Mouse (Mus musculus) neutrophil, adult 5-6 weeks (primary cell): ENCODE results near the gene Oasl2. TPM values are rescaled to one million over a fixed set of nuclear protein-coding genes. Genes with fewer than 3 reads are reported as not detected.

Experiments used
- ATAC-seq: fragments of 151-379, 151-347 bp; 2 replicates; pipeline ENCODE4 v1.8.0; 2017; ENCODE audit warnings: mild to moderate bottlenecking, moderate TSS enrichment; ENCODE audit not compliant: insufficient number of reproducible peaks, poor library complexity, low FRiP score, severe bottlenecking; ENCODE audit errors: extremely low read depth
- total RNA-seq: library from RNA; stranded (forward); fragments of 200-1000 nt; gene quantifications from 2 replicates; pipeline ENCODE4 v1.2.3, GENCODE M21; 2017

Oasl2 gene
- total RNA-seq, 1 experiment from 2014 or later: 355 TPM

- ATAC-seq: no peak
Observed at GRCm38 (mm10) chr5:114949316-114949715, 52.6 kb downstream of the Oasl2 start.

- ATAC-seq: no peak
Observed at GRCm38 (mm10) chr5:114949812-114950211, 53.1 kb downstream of the Oasl2 start.

GRCm38 (mm10) chr5:114950669-114951068, 53.9 kb downstream of the Oasl2 start:
- ATAC-seq: no peak

GRCm38 (mm10) chr5:114951279-114951880, 54.6 kb downstream of the Oasl2 start:
- ATAC-seq: no peak

- no peak for ATAC-seq
Observed at GRCm38 (mm10) chr5:114953326-114953725, 56.6 kb downstream of the Oasl2 start.

GRCm38 (mm10) chr5:114958069-114958468, 61.3 kb downstream of the Oasl2 start:
- ATAC-seq: no peak

Other genes starting within 250 kb of the Oasl2 start
- gene Trpv4, start 238.5 kb upstream of the Oasl2 start, total RNA-seq: 0.12 and 0.25 TPM in 2 replicates
- gene Gltp, start 206.0 kb upstream of the Oasl2 start, total RNA-seq: 43.3 and 46.4 TPM in 2 replicates
- gene Tchp, start 189.2 kb upstream of the Oasl2 start, total RNA-seq: 17.9 and 20.9 TPM in 2 replicates
- gene Ankrd13a, start 122.3 kb upstream of the Oasl2 start, total RNA-seq: 309 and 325 TPM in 2 replicates
- 214 and 229 TPM in 2 replicates for gene Git2, start 121.4 kb upstream of the Oasl2 start, total RNA-seq
- gene 1500011B03Rik, start 73.5 kb upstream of the Oasl2 start, total RNA-seq: 29.0 and 41.8 TPM in 2 replicates
- 1.1 and 3.1 TPM in 2 replicates for gene 4930519G04Rik, start 43.3 kb upstream of the Oasl2 start, total RNA-seq
- gene Gm9936, start 38.3 kb upstream of the Oasl2 start, total RNA-seq: 0.23 TPM in 1 of 2 replicates, not detected in the other
- gene Oasl1, start 26.3 kb downstream of the Oasl2 start, total RNA-seq: 37.8 and 41.7 TPM in 2 replicates
- gene 2210016L21Rik, start 45.2 kb downstream of the Oasl2 start, total RNA-seq: 15.6 and 15.8 TPM in 2 replicates
- 0.12 TPM in 1 of 2 replicates, not detected in the other for gene Hnf1a, start 74.2 kb downstream of the Oasl2 start, total RNA-seq
- gene Sppl3, start 114.2 kb downstream of the Oasl2 start, total RNA-seq: 31.2 and 34.7 TPM in 2 replicates
- gene Gm10401, start 201.4 kb downstream of the Oasl2 start, total RNA-seq: 1.4 TPM in 1 of 2 replicates, not detected in the other
- gene Acads, start 222.4 kb downstream of the Oasl2 start, total RNA-seq: 7.1 and 10.5 TPM in 2 replicates
- 20.7 and 22.1 TPM in 2 replicates for gene Unc119b, start 238.0 kb downstream of the Oasl2 start, total RNA-seq